Mouse (Mus musculus) MEL (cell line): Measurements from ENCODE around the gene Tpx2. TPM values are rescaled to one million over a fixed set of nuclear protein-coding genes. Genes with fewer than 3 reads are reported as not detected.

Source experiments
- DNase-seq: peaks from one replicate; pipeline ENCODE4 v3.0.0; 2011; ENCODE audit warnings: low read depth, low spot score
- H3K27ac ChIP-seq: 2 replicates; pipeline ENCODE4 v1.5.1; 2012; ENCODE audit warnings: low read depth, mild to moderate bottlenecking, control low read depth, low read length, moderate library complexity; ENCODE audit not compliant: control insufficient read depth
- H3K27me3 ChIP-seq, 2 experiments: fragments of 150-350 bp in 1 of 2; sonication (generic) in 1 of 2; 2 replicates each; pipeline ENCODE4 v1.6.1; 2012; ENCODE audit warnings: low read length in 2 of 2, mild to moderate bottlenecking in 2 of 2, improper control_type of control experiment in 1 of 2, moderate library complexity in 1 of 2; ENCODE audit not compliant: insufficient read depth in 2 of 2, control insufficient read depth in 1 of 2
- H3K36me3 ChIP-seq, 2 experiments: 2 replicates each; pipeline ENCODE4 v1.6.1; 2012 to 2014; ENCODE audit warnings: low read length in 2 of 2, improper control_type of control experiment in 1 of 2, inconsistent platforms in 1 of 2, mild to moderate bottlenecking in 1 of 2; ENCODE audit not compliant: insufficient read depth in 2 of 2, control insufficient read depth in 1 of 2
- H3K4me1 ChIP-seq, 2 experiments: fragments of 150-350 bp in 1 of 2; sonication (generic) in 1 of 2; 2 replicates each; pipeline ENCODE4 v1.6.1; 2012; ENCODE audit warnings: low read length in 2 of 2, improper control_type of control experiment in 1 of 2, mild to moderate bottlenecking in 1 of 2; ENCODE audit not compliant: insufficient read depth in 2 of 2, control insufficient read depth in 1 of 2
- H3K4me3 ChIP-seq, 2 experiments: fragments of 150-350 bp in 1 of 2; sonication (generic) in 1 of 2; 2 replicates each; pipeline ENCODE4 v1.5.1; 2012; ENCODE audit warnings: low read depth in 2 of 2, low read length in 2 of 2, mild to moderate bottlenecking in 2 of 2, moderate library complexity in 2 of 2, control low read depth in 1 of 2, improper control_type of control experiment in 1 of 2; ENCODE audit not compliant: control insufficient read depth in 1 of 2, insufficient read depth in 1 of 2
- H3K79me2 ChIP-seq: 2 replicates; pipeline ENCODE4 v1.6.1; 2012; ENCODE audit warnings: mild to moderate bottlenecking, low read length, moderate library complexity; ENCODE audit not compliant: control insufficient read depth, poor library complexity, insufficient read depth
- H3K9ac ChIP-seq: 2 replicates; pipeline ENCODE4 v1.6.1; 2012; ENCODE audit warnings: low read depth, mild to moderate bottlenecking, control low read depth, low read length, moderate library complexity; ENCODE audit not compliant: control insufficient read depth, poor library complexity, severe bottlenecking
- H3K9me3 ChIP-seq: fragments of 150-350 bp; sonication (generic); replicated peaks from 2 replicates; pipeline ENCODE4 v1.6.1; 2012; ENCODE audit warnings: mild to moderate bottlenecking, low read length, improper control_type of control experiment, moderate library complexity; ENCODE audit not compliant: insufficient read depth
- CHD2 ChIP-seq: IDR thresholded peaks from 2 replicates; pipeline ENCODE4 v1.6.1; 2011; ENCODE audit warnings: low read length, improper control_type of control experiment
- ELF1 ChIP-seq: IDR thresholded peaks from 2 replicates; pipeline ENCODE4 v1.6.1; 2014; ENCODE audit warnings: low read depth, mild to moderate bottlenecking, inconsistent platforms, low read length, improper control_type of control experiment, moderate library complexity
- EP300 ChIP-seq, 2 experiments: IDR thresholded peaks; 2 replicates each; pipeline ENCODE4 v1.6.1; 2011; ENCODE audit warnings: improper control_type of control experiment in 2 of 2, low read length in 2 of 2, low read depth in 1 of 2, mild to moderate bottlenecking in 1 of 2
- ETS1 ChIP-seq: IDR thresholded peaks from 2 replicates; pipeline ENCODE4 v1.6.1; 2012; ENCODE audit warnings: low read depth, mild to moderate bottlenecking, inconsistent platforms, low read length, improper control_type of control experiment, moderate library complexity
- GATA1 ChIP-seq: IDR thresholded peaks from 2 replicates; pipeline ENCODE4 v1.6.1; 2011; ENCODE audit warnings: low read depth, low read length, improper control_type of control experiment
- HCFC1 ChIP-seq: IDR thresholded peaks from 2 replicates; pipeline ENCODE4 v1.6.1; 2012; ENCODE audit warnings: low read depth, mild to moderate bottlenecking, inconsistent platforms, low read length, improper control_type of control experiment, moderate library complexity
- JUND ChIP-seq: IDR thresholded peaks from 2 replicates; pipeline ENCODE4 v1.6.1; 2011; ENCODE audit warnings: low read depth, mild to moderate bottlenecking, improper control_type of control experiment, low read length
- KAT2A ChIP-seq: conservative IDR thresholded peaks from 2 replicates; pipeline ENCODE4 v1.6.1; 2012; ENCODE audit warnings: low read depth, low read length, improper control_type of control experiment, inconsistent platforms
- MAX ChIP-seq: IDR thresholded peaks from 2 replicates; pipeline ENCODE4 v1.6.1; 2011; ENCODE audit warnings: low read length, improper control_type of control experiment
- MXI1 ChIP-seq: IDR thresholded peaks from 2 replicates; pipeline ENCODE4 v1.6.1; 2011; ENCODE audit warnings: mild to moderate bottlenecking, low read depth, low read length, improper control_type of control experiment
- MYC ChIP-seq: IDR thresholded peaks from 2 replicates; pipeline ENCODE4 v1.6.1; 2011; ENCODE audit warnings: low read depth, mild to moderate bottlenecking, low read length, improper control_type of control experiment, moderate library complexity
- NRF1 ChIP-seq: IDR thresholded peaks from 2 replicates; pipeline ENCODE4 v1.6.1; 2014; ENCODE audit warnings: low read depth, mild to moderate bottlenecking, inconsistent platforms, low read length, improper control_type of control experiment, moderate library complexity; ENCODE audit not compliant: poor library complexity, insufficient read depth, severe bottlenecking
- POLR2AphosphoS2 ChIP-seq: IDR thresholded peaks from 2 replicates; pipeline ENCODE4 v1.6.1; 2011; ENCODE audit warnings: low read length, improper control_type of control experiment
- RCOR1 ChIP-seq: IDR thresholded peaks from 2 replicates; pipeline ENCODE4 v1.6.1; 2012; ENCODE audit warnings: low read depth, mild to moderate bottlenecking, inconsistent platforms, low read length, improper control_type of control experiment
- SMC3 ChIP-seq: IDR thresholded peaks from 2 replicates; pipeline ENCODE4 v1.6.1; 2011; ENCODE audit warnings: low read depth, low read length, improper control_type of control experiment
- TBP ChIP-seq: IDR thresholded peaks from 2 replicates; pipeline ENCODE4 v1.8.0; 2011; ENCODE audit warnings: low read depth, low read length, improper control_type of control experiment
- TCF12 ChIP-seq: IDR thresholded peaks from 2 replicates; pipeline ENCODE4 v1.6.1; 2014; ENCODE audit warnings: low read depth, mild to moderate bottlenecking, inconsistent platforms, low read length, improper control_type of control experiment, moderate library complexity
- UBTF ChIP-seq: IDR thresholded peaks from 2 replicates; pipeline ENCODE4 v1.6.1; 2012; ENCODE audit warnings: low read depth, mild to moderate bottlenecking, inconsistent platforms, low read length, improper control_type of control experiment, moderate library complexity, borderline replicate concordance; ENCODE audit not compliant: insufficient read depth
- USF1 ChIP-seq: IDR thresholded peaks from 2 replicates; pipeline ENCODE4 v1.6.1; 2014; ENCODE audit warnings: low read depth, mild to moderate bottlenecking, inconsistent platforms, low read length, improper control_type of control experiment, moderate library complexity
- USF2 ChIP-seq, 2 experiments: IDR thresholded peaks; 2 replicates each; pipeline ENCODE4 v1.6.1; 2011 to 2012; ENCODE audit warnings: improper control_type of control experiment in 2 of 2, low read length in 2 of 2, borderline replicate concordance in 1 of 2, inconsistent platforms in 1 of 2, low read depth in 1 of 2, mild to moderate bottlenecking in 1 of 2; ENCODE audit not compliant: insufficient read depth in 1 of 2
- ZC3H11A ChIP-seq: IDR thresholded peaks from 2 replicates; pipeline ENCODE4 v1.6.1; 2012; ENCODE audit warnings: low read depth, mild to moderate bottlenecking, inconsistent platforms, low read length, improper control_type of control experiment
- ZKSCAN1 ChIP-seq: IDR thresholded peaks from 2 replicates; pipeline ENCODE4 v1.6.1; 2012; ENCODE audit warnings: low read depth, mild to moderate bottlenecking, inconsistent platforms, low read length, improper control_type of control experiment, moderate library complexity
- ZMIZ1 ChIP-seq: IDR thresholded peaks from 2 replicates; pipeline ENCODE4 v1.6.1; 2012; ENCODE audit warnings: low read depth, mild to moderate bottlenecking, inconsistent platforms, low read length, improper control_type of control experiment, moderate library complexity
- polyA plus RNA-seq, 2 experiments: library from polyadenylated mRNA; stranded (reverse) in 1 of 2; unstranded in 1 of 2; fragments of >175 nt in 1 of 2; fragments of >200 nt in 1 of 2; gene quantifications; 2 replicates each; pipeline versions ENCODE4 v1.2.1 to v1.2.4; 2012; ENCODE audit warnings: low replicate concordance in 2 of 2, low read depth in 1 of 2; ENCODE audit not compliant: insufficient read length in 2 of 2, insufficient read depth in 1 of 2, missing spikeins in 1 of 2
- total RNA-seq: library from RNA; depleted of rRNA; stranded (reverse); fragments of 300-350 nt; gene quantifications from 2 replicates; pipeline ENCODE4 v1.2.3, GENCODE M21; 2012

Tpx2 gene
- total and polyA plus RNA-seq, 3 experiments: 59.3 to 131 TPM; not detected in 1

GRCm38 (mm10) chr2:152917671-152918070 lies 69.9 kb downstream of the Tpx2 start:
- H3K9ac ChIP-seq: no peak overlapping the region
- TF ChIP-seq SMC3 (no peak), TCF12 (no peak), ZC3H11A (no peak), USF2 (IDR thresholded peaks at IDR 0.05; ENCODE audit: borderline replicate concordance in 1 of 2, insufficient read depth in 1 of 2, low read depth in 1 of 2, low read length in 2 of 2) (no peak), UBTF (no peak), KAT2A (no peak), CHD2 (no peak), ELF1 (no peak)
- no peaks in the 10 kb centered on the region; a peak in 1 of 4 replicates for H3K36me3 ChIP-seq
- no peaks in the 10 kb centered on the region; a peak in 1 of 4 replicates for H3K27me3 ChIP-seq
- peaks cover 0 to 9% of the 10 kb centered on the region in 2 experiments; a peak in 3 of 4 replicates for H3K4me1 ChIP-seq
- no peaks in the 10 kb centered on the region for H3K79me2 ChIP-seq
- no peak for DNase-seq
- no peak overlapping the region for H3K4me3 ChIP-seq
- no peak overlapping the region for H3K27ac ChIP-seq
- H3K9me3 ChIP-seq: no peaks in the 10 kb centered on the region

GRCm38 (mm10) chr2:152922376-152922775 lies 74.6 kb downstream of the Tpx2 start:
- H3K4me1 ChIP-seq: 0 out of 4 replicates have a peak, but pooled peaks cover 0 to 4% of the 10 kb centered on the region in 2 experiments
- no peak overlapping the region for H3K4me3 ChIP-seq
- H3K9ac ChIP-seq: no peak overlapping the region
- H3K27me3 ChIP-seq: no peaks in the 10 kb centered on the region
- TF ChIP-seq CHD2 (no peak), TCF12 (no peak), SMC3 (no peak), ZMIZ1 (no peak), POLR2AphosphoS2 (no peak), USF1 (no peak)
- H3K79me2 ChIP-seq: no peaks in the 10 kb centered on the region
- DNase-seq: no peak
- H3K27ac ChIP-seq: no peak overlapping the region
- H3K36me3 ChIP-seq: no peaks in the 10 kb centered on the region; a peak in 1 of 4 replicates
- no peaks in the 10 kb centered on the region for H3K9me3 ChIP-seq

GRCm38 (mm10) chr2:152923621-152924020 lies 75.9 kb downstream of the Tpx2 start:
- no peaks in the 10 kb centered on the region for H3K9me3 ChIP-seq
- H3K9ac ChIP-seq: no peak overlapping the region
- no peak for TF ChIP-seq MXI1
- no peak for TF ChIP-seq CHD2
- no peak for TF ChIP-seq UBTF
- no peak for TF ChIP-seq HCFC1
- no peak for TF ChIP-seq EP300 (IDR thresholded peaks at IDR 0.05; ENCODE audit: low read depth in 1 of 2, low read length in 2 of 2)
- TF ChIP-seq MAX: no peak
- no peak for TF ChIP-seq JUND
- no peak for TF ChIP-seq KAT2A
- no peak for TF ChIP-seq RCOR1
- no peak for TF ChIP-seq TBP
- no peak for TF ChIP-seq ZKSCAN1
- no peak for TF ChIP-seq MYC
- TF ChIP-seq USF2 (IDR thresholded peaks at IDR 0.05; ENCODE audit: borderline replicate concordance in 1 of 2, insufficient read depth in 1 of 2, low read depth in 1 of 2, low read length in 2 of 2): no peak
- TF ChIP-seq NRF1: no peak
- no peak for TF ChIP-seq ETS1
- TF ChIP-seq USF1: no peak
- no peak for TF ChIP-seq GATA1
- H3K4me1 ChIP-seq: 0 out of 4 replicates have a peak, but pooled peaks cover 0 to 4% of the 10 kb centered on the region in 2 experiments
- H3K27me3 ChIP-seq: no peaks in the 10 kb centered on the region
- no peak for DNase-seq
- no peak overlapping the region for H3K4me3 ChIP-seq
- no peak overlapping the region for H3K27ac ChIP-seq
- H3K79me2 ChIP-seq: no peaks in the 10 kb centered on the region
- H3K36me3 ChIP-seq: no peaks in the 10 kb centered on the region; a peak in 1 of 4 replicates
